Mouse (Mus musculus) thymus, postnatal 0 days (tissue): ENCODE measurements around the gene Ngf. TPM values are rescaled to one million over a fixed set of nuclear protein-coding genes. Genes with fewer than 3 reads are reported as not detected.

Experiments
- DNase-seq: peaks from one replicate; pipeline ENCODE4 v3.0.0-alpha.2; 2015; ENCODE audit warnings: low spot score
- polyA plus RNA-seq: library from polyadenylated mRNA; unstranded; fragments of >200 nt; fragmentation: Nextera tagmentation; extraction: Ambion mirVana; gene quantifications from 2 replicates; pipeline ENCODE4 v1.2.1, GENCODE M21; 2015

The Ngf gene
- polyA plus RNA-seq, 1 experiment from 2014 or later = 0.46 TPM

DNA sequence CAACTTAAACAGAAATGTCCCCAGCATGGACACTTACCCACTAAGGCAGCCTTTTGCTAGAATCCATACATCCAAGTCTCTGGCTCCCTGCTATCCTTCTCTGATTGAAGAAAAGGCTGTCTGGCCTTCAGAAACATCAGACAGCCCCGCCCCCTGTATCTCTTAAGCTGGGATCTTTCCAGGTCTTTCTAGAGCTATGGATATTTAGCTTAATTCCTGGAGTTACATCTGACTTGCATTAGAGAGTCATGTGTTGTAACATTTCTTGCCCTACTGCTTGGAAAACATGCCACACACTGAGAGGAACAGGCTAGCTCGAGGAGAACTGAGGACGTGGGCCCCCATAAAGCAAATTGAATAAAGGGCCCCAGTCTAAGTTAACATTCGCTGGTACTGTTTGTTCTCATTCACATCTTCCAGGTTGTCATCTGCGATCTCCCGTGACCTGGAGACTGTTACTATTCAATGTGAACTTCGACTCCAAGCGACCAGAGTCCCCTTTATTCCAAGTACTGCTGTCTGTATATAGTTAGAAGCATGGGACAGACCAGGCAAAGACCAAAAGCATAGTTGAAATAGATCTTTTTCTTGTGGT lies 38.0 kb downstream of the Ngf start:
- no peak for DNase-seq

DNA sequence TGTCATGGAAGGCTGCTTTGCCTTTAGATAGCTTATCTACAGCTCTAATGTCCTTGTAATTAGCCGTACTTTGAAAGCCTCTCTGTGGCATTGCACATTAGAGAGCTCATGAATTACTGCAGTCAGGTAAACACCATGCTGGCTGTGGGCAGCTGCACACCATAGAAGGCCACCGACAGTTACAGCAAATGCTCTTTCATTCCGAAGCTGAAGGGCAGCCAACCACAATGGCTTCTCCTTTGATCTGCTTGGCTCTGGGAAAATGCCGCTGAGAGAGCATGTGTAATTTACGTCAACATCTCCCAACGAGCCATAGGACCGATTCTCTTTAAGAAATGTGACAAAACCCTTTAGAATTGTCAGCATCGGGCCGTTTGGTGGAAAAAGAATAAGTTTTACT lies 38.7 kb downstream of the Ngf start:
- DNase-seq = no peak

DNA sequence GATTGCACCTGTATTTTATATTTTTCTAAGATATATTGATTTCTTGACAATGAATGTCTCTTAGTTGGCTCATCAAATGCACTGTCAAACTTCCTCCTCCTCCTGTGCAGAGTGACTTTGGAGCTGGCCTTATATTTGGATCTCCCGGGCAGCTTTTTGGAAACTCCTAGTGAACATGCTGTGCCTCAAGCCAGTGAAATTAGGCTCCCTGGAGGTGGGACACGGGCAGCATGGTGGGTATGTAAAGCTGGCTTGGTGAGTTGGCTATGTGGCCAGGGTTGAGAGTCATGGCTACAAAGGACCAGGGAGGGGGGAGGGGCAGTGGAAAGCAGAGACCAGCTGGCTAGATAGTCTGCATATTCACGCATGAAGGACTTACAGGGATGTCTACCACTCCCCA lies 39.9 kb downstream of the Ngf start:
- DNase-seq = no peak

DNA sequence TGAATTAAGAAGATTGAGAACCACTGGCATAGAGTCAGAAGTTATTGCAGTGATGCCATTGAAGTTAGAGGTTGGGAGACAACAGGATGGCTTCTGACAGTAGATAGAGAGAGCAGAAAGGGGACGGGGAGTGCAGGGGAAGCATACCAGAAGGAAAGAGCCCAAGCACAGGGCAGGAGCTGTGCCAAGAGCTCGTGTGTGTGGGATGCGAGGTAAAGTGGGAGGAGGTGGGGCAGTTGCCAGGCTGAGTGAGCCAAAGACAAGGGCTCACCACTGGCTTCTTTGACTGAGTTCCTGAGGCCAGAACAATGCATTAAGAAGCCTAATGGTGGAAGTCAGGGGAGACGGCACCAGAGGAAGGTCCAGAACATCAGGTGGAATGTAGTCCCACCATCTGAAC lies 47.2 kb downstream of the Ngf start:
- no peak for DNase-seq

DNA sequence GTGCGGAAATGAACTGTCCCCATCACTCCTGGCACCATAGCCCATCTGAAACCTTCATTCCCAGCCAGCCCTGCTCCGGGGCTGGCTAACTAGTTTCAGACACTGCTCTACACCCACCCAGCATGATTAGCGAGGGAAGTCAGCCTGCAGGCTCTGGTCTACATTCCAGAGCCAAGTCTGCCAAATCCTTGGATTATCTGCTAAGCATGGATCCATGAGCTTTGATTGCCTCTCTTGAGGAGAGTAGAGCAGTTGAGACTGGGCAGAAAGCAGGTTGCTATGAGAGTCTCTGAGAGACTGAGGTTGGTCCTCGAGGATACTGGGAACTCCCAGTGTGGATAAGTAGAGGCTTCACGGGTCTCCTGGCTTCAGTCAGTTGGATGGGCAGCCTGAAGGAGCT lies 51.3 kb downstream of the Ngf start:
- no peak for DNase-seq

DNA sequence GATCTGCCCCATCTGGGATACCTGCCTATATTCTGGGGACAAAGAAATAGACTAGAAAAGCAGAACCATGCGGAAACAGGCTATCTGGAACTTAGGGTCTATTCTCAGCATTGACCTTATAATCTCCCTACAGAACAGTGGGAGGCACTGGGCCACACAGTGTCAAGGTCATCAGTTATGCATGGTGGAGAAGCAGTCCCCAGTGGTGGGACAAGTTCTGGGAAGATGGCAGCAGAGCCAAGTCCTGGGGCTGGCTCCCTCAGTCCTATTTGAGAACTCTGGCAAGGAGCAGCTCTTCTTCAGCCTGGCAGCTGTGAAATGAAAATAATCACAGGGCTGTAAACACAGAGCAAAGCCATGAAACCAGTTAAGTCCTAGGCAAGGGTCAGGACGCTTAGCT lies 54.0 kb downstream of the Ngf start:
- DNase-seq = no peak

DNA sequence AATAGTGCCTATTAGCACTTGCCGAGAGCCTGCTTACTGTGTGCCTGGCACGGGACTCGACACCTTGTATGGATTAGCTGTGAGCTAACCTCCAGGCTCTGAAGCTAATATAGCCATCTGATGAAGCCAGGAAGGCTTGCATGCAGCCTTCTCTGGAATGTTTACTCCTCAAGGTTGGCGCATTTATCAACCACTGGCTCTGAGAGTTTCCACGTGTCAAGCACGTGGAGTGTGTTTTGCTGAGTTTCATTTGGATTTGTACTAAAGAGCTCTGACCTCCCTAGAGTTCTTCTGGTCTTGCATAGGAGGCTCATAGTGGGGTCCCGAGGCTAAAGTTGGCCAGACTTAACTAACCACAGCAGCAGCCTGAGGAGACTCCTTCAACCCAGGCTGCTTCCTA lies 55.2 kb downstream of the Ngf start:
- no peak for DNase-seq

DNA sequence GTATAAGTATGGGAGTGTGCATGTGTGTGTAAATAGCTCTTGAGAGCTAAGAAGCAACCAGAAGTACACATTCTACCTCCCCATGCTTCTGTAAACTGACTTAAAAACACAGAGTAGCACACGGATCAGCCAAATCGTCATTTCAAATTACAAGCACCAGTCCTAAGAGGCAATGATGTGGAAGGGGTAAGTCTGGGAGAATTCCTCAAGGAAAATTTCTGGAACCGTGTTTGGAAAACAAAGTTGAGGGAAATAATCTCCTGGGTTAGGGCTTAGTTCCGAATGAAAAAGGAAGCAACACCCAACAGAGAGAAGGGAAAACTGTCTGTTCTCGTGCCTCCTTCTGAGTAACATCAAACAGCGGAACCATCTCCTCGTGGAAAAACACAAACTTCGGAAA lies 56.1 kb downstream of the Ngf start:
- DNase-seq = no peak

DNA sequence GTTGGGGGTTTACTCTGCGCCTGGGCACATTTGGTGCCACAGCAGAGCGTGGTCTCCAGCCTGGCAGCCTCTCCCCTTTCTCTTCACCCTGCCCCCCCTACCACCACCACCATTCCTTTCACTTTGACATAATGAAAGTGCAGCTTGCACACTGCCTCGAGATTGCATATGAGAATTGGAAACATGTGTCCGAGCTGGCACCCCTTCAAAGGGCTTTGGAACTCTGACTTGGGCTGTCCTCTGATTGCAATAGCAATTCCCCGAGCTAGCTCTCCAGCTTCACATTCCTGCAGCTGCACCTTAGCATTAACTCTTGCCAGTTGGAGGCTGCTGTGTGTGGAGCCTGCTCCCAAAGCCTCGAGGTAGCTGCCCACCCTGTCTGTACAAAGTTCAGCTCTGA lies 56.8 kb downstream of the Ngf start:
- DNase-seq = no peak

DNA sequence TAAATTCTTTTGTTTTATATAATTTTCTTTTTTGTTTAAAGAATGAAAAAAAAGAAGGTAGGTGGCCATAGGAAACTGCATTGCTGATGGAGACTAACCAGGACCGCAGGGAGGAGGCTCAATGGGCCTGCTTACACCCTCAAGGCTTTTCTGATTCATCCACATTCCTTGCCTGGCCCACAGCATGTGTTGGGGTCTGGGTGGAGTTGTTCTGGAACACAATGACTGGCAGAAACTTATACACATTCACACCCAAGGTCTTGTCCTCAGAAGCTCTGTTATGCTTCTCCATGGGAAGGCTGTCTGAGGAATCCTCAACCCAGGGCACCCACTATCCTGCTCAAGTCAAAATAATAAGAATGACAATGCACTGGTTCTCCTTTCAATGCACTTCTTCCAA lies 65.0 kb downstream of the Ngf start:
- DNase-seq = no peak

DNA sequence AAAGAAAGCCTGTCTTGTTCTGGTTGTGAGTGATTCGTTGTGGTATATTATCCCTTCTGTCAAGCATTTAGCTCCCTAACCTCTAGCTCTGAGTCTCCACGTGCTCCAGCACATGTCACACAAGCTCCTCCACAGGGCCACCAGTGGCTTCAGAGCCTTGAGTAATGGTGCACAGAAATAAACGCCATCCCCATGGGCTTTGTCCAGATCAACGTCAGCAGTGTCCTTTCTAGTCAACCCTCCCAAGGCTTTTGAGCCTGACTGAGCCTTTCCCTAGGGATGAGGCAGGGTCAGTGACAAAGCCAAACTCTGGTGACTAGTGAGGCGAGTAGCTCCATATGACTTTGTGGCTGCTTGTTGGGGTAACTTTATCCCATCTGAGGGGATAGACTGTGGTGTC lies 73.9 kb downstream of the Ngf start:
- DNase-seq = no peak

DNA sequence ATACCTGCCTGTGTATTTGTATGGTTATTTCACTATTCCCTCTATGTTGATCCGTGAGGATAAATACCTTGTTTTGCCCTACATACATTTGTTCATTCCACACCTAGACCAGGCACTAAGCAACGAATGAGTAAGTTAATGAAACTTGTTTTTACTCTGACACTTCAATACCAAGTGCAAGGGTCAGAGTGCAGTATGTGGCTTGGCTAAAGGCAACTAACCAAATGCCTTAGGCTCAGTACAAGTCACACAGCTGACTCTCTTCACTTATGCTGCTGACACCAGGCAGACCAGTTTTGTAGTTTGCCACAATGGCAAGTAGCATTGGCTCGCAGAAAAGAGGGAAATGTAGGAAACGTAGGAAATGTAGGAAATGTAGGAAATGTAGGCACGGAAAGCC lies 77.8 kb downstream of the Ngf start:
- no peak for DNase-seq

DNA sequence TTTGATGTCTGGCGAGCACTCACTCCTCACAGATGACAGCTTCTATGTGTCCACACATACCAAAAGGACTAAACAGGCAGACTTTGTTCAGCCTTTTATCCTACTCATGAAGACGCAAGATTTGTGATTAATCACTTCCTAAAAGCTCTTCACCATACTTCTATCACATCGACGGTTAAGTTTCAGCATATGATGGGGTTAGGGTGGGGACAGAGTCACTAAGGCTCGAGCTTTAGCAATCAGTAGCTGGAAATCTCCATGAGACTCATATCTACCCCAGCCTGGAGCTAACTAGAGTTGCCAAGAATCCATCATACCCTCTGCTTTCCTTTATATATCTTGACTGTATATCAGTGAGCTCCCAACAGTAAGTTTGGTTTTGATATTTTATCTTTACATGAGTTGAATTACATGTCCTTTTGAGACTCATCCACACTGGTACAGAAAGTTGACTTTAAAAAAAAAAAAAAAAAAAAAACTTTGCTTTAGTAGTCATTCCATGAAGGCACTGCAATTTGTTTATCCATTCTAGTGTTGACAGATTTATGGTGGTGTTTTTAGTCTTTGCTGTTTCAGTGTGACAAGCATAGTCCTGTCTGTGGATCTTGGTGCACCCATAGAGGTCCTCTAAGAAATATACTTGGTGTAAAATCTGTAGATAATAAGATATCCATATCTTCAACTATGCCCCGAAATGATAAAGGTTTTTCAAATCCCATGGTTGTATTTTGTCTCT lies 84.4 kb downstream of the Ngf start:
- no peak for DNase-seq

DNA sequence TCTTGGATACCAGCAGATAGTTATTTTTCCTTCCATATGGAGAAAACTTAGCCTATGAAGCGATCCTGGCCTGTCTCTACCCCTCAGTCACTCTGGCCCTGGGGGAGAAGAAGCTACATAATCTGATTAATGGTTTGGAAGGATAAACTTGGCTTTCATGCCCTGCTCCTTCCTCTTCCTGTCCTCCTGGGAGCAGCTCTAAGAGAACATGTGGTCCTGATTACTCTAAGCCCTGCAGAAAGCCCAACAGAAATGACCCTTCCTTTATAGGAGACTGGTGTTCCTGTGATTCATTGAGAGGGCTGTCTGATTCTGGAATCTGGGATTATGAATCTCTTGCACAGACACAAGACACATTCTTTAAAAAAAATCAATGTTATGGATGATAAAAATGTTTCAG lies 86.4 kb downstream of the Ngf start:
- DNase-seq = no peak

DNA sequence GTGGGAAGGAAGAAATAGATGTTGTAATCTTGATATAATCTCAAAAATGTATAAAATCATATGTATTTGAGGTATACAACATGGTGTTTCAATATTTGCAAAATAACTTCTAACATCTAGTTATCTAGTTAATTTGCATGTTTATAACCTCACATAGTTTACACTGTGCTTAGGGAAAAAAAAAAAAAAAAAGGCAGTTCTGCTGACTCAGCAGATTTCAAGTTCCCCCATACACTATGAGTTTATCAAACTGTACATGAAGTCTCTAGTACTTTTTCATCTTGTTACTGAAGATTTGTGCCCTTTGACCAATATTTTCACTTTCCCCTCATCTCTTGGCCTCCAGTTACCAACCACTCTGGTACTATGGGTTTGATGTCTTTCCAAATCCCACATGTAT lies 86.9 kb downstream of the Ngf start:
- no peak for DNase-seq
